Mouse (Mus musculus): Measurements from ENCODE around the gene Lgals7.

Gene Lgals7

GRCm38 (mm10) chr7:28831411-28832125 lies 32.1 kb upstream of the Lgals7 start:
- no peak for DNase-seq

- no peak for DNase-seq
Observed at GRCm38 (mm10) chr7:28832137-28832536, 31.5 kb upstream of the Lgals7 start.

- DNase-seq, result no peak
Observed at GRCm38 (mm10) chr7:28833723-28834347, 29.8 kb upstream of the Lgals7 start, which contains the start of gene Lgals4. Gene Lgals4, plus strand, starts transcription at chr7:28833854.

- no peak for DNase-seq
Observed at GRCm38 (mm10) chr7:28836936-28837335, 26.7 kb upstream of the Lgals7 start.

- DNase-seq, result no peak
Observed at GRCm38 (mm10) chr7:28838331-28838730, 25.3 kb upstream of the Lgals7 start.

- no peak for DNase-seq
Observed at GRCm38 (mm10) chr7:28847273-28847672, 16.4 kb upstream of the Lgals7 start.

GRCm38 (mm10) chr7:28849700-28850236 lies 13.9 kb upstream of the Lgals7 start:
- DNase-seq, result no peak

GRCm38 (mm10) chr7:28850642-28851041 lies 13.0 kb upstream of the Lgals7 start:
- DNase-seq, result no peak

- DNase-seq, result no peak
Observed at GRCm38 (mm10) chr7:28859953-28860352, 3.7 kb upstream of the Lgals7 start.

GRCm38 (mm10) chr7:28860898-28861297 lies 2.8 kb upstream of the Lgals7 start:
- no peak for DNase-seq

GRCm38 (mm10) chr7:28862817-28863499 lies 695 bp upstream of the Lgals7 start:
- DNase-seq, result no peak

GRCm38 (mm10) chr7:28864288-28864750 lies 666 bp downstream of the Lgals7 start:
- DNase-seq, result no peak

- DNase-seq, result peak; percentile 87 to 91
Observed at GRCm38 (mm10) chr7:28865481-28866300, 2.0 kb downstream of the Lgals7 start.

- peak in 1 of 2 experiments; percentile 18 for DNase-seq
Observed at GRCm38 (mm10) chr7:28866769-28867507, 3.3 kb downstream of the Lgals7 start.

- peak; percentile 43 to 75 for DNase-seq
Observed at GRCm38 (mm10) chr7:28867508-28868340, 4.1 kb downstream of the Lgals7 start.

GRCm38 (mm10) chr7:28870901-28871664 lies 7.4 kb downstream of the Lgals7 start:
- no peak for DNase-seq

GRCm38 (mm10) chr7:28874565-28874964 lies 10.9 kb downstream of the Lgals7 start:
- DNase-seq, result no peak

- DNase-seq, result no peak
Observed at GRCm38 (mm10) chr7:28876099-28876498, 12.4 kb downstream of the Lgals7 start.

- no peak for DNase-seq
Observed at GRCm38 (mm10) chr7:28877155-28877554, 13.5 kb downstream of the Lgals7 start.

GRCm38 (mm10) chr7:28877856-28878255 lies 14.2 kb downstream of the Lgals7 start:
- no peak for DNase-seq
